Mouse (Mus musculus) spleen, adult 12 weeks (tissue): ENCODE results near the gene Olfr767.
"Not testable (repeated sequence)": the region's sequence is repeated elsewhere in the genome, so short reads cannot be mapped to it uniquely, and the experiment has no call there.

ENCODE experiments used
- DNase-seq: peaks from one replicate; pipeline ENCODE4 v3.0.0; 2022; ENCODE audit warnings: low spot score

The Olfr767 gene

GRCm38 (mm10) chr10:129082810-129083209 is at the start of gene Olfr767:
Gene Olfr767 (minus strand): TSS chr10:129082910.
- DNase-seq, result not testable (repeated sequence)

- no peak for DNase-seq
These were observed 35.1 kb upstream of the Olfr767 start, which contains the start of gene Olfr769 for GRCm38 (mm10) chr10:129117761-129118160. Gene Olfr769 (minus strand): TSS chr10:129117861.

GRCm38 (mm10) chr10:129115146-129115545 is 32.4 kb upstream of the Olfr767 start:
- DNase-seq, result no peak

GRCm38 (mm10) chr10:129101231-129101630 is 18.5 kb upstream of the Olfr767 start:
- DNase-seq, result no peak

DNA sequence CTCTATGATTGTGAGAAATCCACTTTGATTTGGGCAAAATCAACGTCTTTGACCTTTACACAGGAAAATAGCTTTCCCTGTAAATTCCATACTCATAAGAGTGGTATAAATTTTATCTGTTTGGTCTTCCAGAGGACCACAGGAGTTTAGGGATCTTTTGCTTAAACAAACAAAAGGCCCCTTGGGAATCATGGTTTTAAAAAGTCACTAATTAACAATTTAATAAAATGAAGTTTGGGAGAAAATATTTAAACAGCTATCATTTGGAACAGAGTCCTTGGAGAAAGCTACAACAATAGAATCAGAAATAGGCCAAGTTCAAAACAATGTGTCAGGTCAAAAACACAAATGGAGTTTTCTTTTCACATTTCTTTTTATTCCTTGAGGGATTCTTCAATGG is 16.6 kb upstream of the Olfr767 start, which contains the start of gene Olfr768:
TSS of gene Olfr768 (minus strand) at position 101 of the 400 bp plus-strand sequence.
- DNase-seq, result no peak

DNA sequence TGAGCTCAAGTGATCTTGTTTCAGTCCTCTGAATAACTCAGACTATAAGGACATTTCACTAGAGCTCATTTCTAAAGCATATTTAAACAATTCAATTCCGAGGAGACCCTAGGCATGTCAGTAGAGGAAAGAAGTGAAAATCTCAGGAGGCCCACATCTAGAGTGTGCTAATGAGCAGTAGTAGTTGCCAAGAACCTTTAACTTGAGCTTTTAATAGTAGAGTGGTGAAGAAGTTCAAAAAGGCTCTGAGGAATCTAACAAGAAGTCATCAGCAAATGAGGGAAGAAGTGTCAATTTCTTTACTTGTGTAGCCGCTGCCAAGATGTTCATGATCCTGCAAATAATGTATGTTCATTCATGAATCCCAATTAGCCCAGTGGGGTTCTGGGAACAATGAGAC is 13.8 kb downstream of the Olfr767 start, which contains the start of gene Olfr766-ps1:
TSS of gene Olfr766-ps1 (minus strand) at position 101 of the 400 bp plus-strand sequence.
- no peak for DNase-seq

DNA sequence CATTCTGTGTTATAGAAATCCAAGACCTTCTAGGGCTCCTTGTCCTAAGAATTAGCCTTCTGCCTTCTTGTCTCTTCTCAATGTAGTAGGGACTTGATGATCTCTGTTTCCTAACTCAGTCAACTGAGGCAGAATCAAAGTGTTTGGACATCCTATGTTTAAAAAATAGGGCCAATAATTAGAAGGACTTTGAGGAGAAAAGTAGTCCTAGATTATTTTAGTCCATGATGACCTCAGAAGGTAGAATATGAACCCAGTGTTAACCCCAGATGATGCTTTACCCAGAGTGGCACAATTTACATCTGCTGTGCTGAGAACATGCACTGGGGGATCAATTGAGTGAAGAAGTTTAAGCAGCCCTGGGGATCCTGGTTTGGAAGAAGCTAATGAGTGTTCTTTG is 32.8 kb downstream of the Olfr767 start, which contains the start of gene Olfr765:
TSS of gene Olfr765 (minus strand) at position 101 of the 400 bp plus-strand sequence.
- not testable (repeated sequence) for DNase-seq

DNA sequence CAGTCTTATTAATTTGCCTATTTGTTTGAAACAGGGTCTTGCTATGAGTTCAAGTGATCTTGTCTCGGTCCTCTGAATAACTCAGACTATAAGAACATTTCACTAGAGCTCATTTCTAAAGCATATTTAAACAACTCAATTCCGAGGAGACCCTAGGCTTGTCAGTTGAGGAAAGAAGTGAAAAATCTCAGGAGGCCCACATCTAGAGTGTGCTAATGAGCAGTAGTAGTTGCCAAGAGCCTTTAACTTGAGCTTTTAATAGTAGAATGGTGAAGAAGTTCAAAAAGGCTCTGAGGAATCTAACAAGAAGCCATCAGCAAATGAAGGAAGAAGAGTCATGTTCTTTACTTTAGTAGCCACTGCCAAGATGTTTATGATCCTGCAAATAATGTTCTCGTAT is 42.9 kb downstream of the Olfr767 start, which contains the start of gene Olfr764-ps1:
TSS of gene Olfr764-ps1 (minus strand) at position 101 of the 400 bp plus-strand sequence.
- no peak for DNase-seq

- DNase-seq, result no peak
These were observed 54.4 kb downstream of the Olfr767 start for GRCm38 (mm10) chr10:129028343-129028742.

- no peak for DNase-seq
These were observed 56.6 kb downstream of the Olfr767 start for GRCm38 (mm10) chr10:129026018-129026662.
